Mouse (Mus musculus): ENCODE measurements around the gene Pnmt. TPM values are rescaled to one million over a fixed set of nuclear protein-coding genes. Genes with fewer than 3 reads are reported as not detected.

Pnmt gene
- polyA plus RNA-seq, 1 experiment from 2014 or later: 4.8 TPM

DNA sequence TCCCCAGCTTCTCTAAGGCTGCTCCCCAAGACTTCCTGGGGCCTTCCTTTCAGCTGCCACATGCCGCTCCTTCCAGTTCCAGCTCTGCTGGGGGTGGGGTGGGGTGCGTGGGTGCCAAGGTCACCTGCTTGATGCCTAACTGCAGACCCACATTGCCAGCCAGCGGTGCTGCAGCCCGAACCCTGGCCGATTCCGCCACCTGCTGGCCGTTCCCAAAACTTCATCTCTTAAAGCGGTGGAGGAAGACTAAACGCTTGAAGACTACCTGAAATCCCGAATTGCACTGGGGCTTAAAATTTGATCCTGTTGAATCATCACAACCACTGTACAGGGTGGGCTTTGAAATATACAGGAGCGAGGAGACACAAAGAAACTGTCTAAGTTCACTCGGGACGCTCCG is 41.0 kb upstream of the Pnmt start:
- peak overlapping the region; percentile 28; the same call in 1 of the 2 replicates for H3K4me3 ChIP-seq (ENCODE audit: low read depth, low read length)
- no peaks in the 10 kb centered on the region for H3K36me3 ChIP-seq (ENCODE audit: control insufficient read depth, insufficient read depth, low read length)
- peaks cover 66% of the 10 kb centered on the region for H3K27me3 ChIP-seq (ENCODE audit: control insufficient read depth, insufficient read depth, low read length)
- peak overlapping the region; percentile 59 for H3K4me2 ChIP-seq
- H3K9ac ChIP-seq (ENCODE audit: low read depth, low read length): no peak overlapping the region
- H3K27ac ChIP-seq (ENCODE audit: low read depth, low read length): no peak overlapping the region
- no peaks in the 10 kb centered on the region for H3K9me3 ChIP-seq (replicated peaks; ENCODE audit: control insufficient read depth, low read length)
- peaks cover 8% of the 10 kb centered on the region; the same call in 1 of the 2 replicates for H3K4me1 ChIP-seq (ENCODE audit: control insufficient read depth, insufficient read depth, low read length)
- ATAC-seq (replicated peaks; ENCODE audit: insufficient number of reproducible peaks, low FRiP score, low TSS enrichment): no peak
- 0% methylated on average over 14 of the region's 14 CpGs for WGBS (ENCODE audit: insufficient replicate concordance)

DNA sequence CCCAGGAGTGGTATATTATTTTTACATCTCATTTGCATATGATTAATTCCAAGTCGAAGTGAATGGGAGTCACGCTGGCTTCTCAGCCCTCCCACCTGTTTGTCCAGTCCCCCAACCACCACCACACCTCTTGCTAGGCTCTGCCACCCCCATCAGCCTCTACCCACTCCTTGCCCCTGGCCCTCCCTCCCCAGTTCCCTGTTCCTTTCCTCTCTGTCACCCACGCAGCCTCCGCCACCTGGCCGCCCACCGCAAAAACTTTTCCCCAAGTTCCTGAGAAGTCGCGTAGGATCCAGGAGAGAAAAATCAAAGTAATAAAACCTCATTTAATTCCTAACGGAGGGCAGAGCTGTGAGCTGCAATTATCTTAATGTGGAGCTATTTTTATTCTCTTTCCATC is 40.1 kb upstream of the Pnmt start:
- Histone ChIP-seq H3K4me1 (ENCODE audit: control insufficient read depth, insufficient read depth, low read length) (peaks cover 8% of the 10 kb centered on the region; the same call in 1 of the 2 replicates), H3K27me3 (ENCODE audit: control insufficient read depth, insufficient read depth, low read length) (peaks cover 66% of the 10 kb centered on the region), H3K9me3 (replicated peaks; ENCODE audit: control insufficient read depth, low read length) (no peaks in the 10 kb centered on the region), H3K36me3 (ENCODE audit: control insufficient read depth, insufficient read depth, low read length) (no peaks in the 10 kb centered on the region), H3K4me2 (no peak overlapping the region), H3K4me3 (ENCODE audit: low read depth, low read length) (no peak overlapping the region), H3K9ac (ENCODE audit: low read depth, low read length) (no peak overlapping the region), H3K27ac (ENCODE audit: low read depth, low read length) (no peak overlapping the region)
- WGBS (ENCODE audit: insufficient replicate concordance): 22% methylated on average over 9 of the region's 9 CpGs
- ATAC-seq (replicated peaks; ENCODE audit: insufficient number of reproducible peaks, low FRiP score, low TSS enrichment): no peak

DNA sequence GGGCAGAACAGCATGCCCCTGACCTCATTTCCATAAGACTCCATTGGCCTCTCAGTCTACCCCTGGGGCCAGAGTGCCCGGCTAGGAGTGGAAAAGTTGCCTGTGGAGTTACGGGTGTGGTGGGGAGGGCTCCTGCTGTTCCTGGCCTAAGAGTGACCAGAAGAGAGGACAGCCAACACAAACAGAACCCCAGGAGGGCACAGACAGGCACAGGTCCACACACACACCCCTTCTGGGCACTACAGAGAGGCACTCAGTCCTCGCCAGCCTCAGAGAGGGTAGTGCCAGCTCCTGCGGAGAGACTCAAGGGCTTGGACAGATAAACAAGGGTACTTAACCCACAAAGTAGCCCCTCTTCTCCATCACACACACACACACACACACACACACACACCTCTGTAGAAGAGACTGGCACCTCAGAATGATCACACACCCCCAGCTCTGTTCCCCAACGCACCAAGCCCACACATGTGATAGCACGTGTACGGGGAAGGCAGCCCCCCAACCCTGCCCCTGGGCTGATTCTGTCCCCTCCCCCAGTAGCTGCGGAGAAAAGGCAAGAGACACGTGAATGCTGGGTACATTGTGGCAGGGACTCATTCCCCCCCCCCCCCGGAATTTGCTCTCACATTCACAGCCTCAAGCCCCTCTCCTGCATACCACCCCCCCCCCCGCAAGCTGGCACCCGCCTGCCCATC is 38.7 kb upstream of the Pnmt start:
- H3K36me3 ChIP-seq (ENCODE audit: control insufficient read depth, insufficient read depth, low read length): no peaks in the 10 kb centered on the region
- no peaks in the 10 kb centered on the region for H3K9me3 ChIP-seq (replicated peaks; ENCODE audit: control insufficient read depth, low read length)
- no peak overlapping the region for H3K27ac ChIP-seq (ENCODE audit: low read depth, low read length)
- H3K4me1 ChIP-seq (ENCODE audit: control insufficient read depth, insufficient read depth, low read length): peaks cover 8% of the 10 kb centered on the region; the same call in 1 of the 2 replicates
- H3K9ac ChIP-seq (ENCODE audit: low read depth, low read length): no peak overlapping the region
- no peak for ATAC-seq (replicated peaks; ENCODE audit: insufficient number of reproducible peaks, low FRiP score, low TSS enrichment)
- peaks cover 66% of the 10 kb centered on the region for H3K27me3 ChIP-seq (ENCODE audit: control insufficient read depth, insufficient read depth, low read length)
- peak overlapping the region; percentile 89 for H3K4me2 ChIP-seq
- WGBS (ENCODE audit: insufficient replicate concordance): 2% methylated on average over 12 of the region's 12 CpGs
- H3K4me3 ChIP-seq (ENCODE audit: low read depth, low read length): peak overlapping the region; percentile 51

DNA sequence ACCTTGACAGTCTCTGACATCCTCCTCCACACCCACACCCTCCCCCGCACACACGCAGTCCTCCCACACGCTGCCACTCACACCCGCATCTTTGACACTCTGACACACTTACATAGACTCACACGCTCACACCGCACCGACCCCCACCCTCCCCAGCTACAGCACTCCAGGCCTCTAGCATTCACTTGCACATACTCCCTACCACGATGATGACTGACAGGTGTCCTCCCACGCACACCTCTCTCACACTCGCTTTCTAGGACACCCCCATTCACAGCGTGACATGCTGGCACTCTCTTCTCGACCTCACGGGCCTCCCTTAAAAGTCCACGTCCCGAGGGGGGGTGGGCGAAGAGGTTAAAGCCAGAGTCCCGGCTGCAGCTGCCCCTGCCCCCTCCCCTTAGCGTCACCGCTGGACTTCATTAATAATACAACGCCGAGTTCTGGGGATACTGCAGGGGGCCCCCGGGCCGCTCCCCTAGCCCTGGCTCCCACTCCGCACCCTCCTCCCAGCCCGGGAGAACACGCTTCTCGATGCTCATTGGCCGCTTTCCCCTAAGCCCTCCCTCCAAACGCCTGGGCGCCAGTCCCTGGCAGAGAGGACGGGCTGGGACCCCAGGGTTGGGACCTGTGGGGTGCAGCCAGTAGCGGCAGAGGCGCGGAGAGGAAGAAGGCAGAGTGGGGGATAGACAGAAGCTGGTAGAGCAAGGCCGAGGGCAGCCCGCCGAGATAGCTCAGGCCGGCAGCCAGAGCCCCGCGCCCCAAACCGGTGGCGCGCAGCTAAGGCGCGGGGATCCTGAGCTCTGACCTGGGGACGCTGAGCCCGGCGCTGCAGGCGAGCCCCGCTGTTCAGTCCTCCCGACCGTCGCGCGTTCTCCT is 37.9 kb upstream of the Pnmt start, which contains the start of gene Ppp1r1b:
Ppp1r1b (plus strand) TSS at position 322 of the 879 bp plus-strand sequence.
- Histone ChIP-seq H3K36me3 (ENCODE audit: control insufficient read depth, insufficient read depth, low read length) (no peaks in the 10 kb centered on the region), H3K27me3 (ENCODE audit: control insufficient read depth, insufficient read depth, low read length) (peaks cover 74% of the 10 kb centered on the region), H3K9me3 (replicated peaks; ENCODE audit: control insufficient read depth, low read length) (no peaks in the 10 kb centered on the region), H3K9ac (ENCODE audit: low read depth, low read length) (peak within 1 kb of the TSS; percentile 70), H3K4me1 (ENCODE audit: control insufficient read depth, insufficient read depth, low read length) (peaks cover 8% of the 10 kb centered on the region; the same call in 1 of the 2 replicates), H3K27ac (ENCODE audit: low read depth, low read length) (no peak within 1 kb of the TSS), H3K4me3 (ENCODE audit: low read depth, low read length) (peak within 1 kb of the TSS; percentile 51), H3K4me2 (peak within 1 kb of the TSS; percentile 89)
- ATAC-seq (replicated peaks; ENCODE audit: insufficient number of reproducible peaks, low FRiP score, low TSS enrichment): 0 out of 2 replicates have a peak, but pooled peaks have one; percentile 50
- WGBS (ENCODE audit: insufficient replicate concordance): under 1% methylated on average over 51 of the region's 55 CpGs

DNA sequence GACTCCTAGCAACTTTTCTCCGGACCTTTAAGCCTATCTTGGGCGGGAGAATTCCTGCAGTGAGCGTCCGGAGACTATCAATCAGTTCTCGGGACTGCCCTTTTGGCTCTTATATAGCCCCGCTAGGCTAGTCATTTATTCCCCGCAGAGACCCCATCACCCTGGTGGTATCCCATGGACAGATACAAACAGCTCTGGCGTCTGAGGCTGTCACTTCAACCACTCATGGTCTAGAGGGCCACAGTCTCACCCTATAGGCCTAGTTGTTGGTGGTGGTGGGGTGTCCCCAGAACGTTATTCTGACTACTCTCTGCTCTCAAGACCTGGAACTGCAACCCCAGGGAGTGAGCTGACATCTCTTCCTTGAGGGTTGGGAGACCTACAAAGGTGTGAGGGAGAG is 36.9 kb upstream of the Pnmt start:
- Histone ChIP-seq H3K27me3 (ENCODE audit: control insufficient read depth, insufficient read depth, low read length) (peaks cover 83% of the 10 kb centered on the region), H3K9me3 (replicated peaks; ENCODE audit: control insufficient read depth, low read length) (no peaks in the 10 kb centered on the region), H3K4me2 (peak overlapping the region; percentile 89), H3K27ac (ENCODE audit: low read depth, low read length) (no peak overlapping the region), H3K4me3 (ENCODE audit: low read depth, low read length) (peak overlapping the region; percentile 51), H3K36me3 (ENCODE audit: control insufficient read depth, insufficient read depth, low read length) (no peaks in the 10 kb centered on the region), H3K9ac (ENCODE audit: low read depth, low read length) (peak overlapping the region; percentile 70; the same call in 1 of the 2 replicates), H3K4me1 (ENCODE audit: control insufficient read depth, insufficient read depth, low read length) (peaks cover 8% of the 10 kb centered on the region; the same call in 1 of the 2 replicates)
- WGBS (ENCODE audit: insufficient replicate concordance): 5% methylated on average over 9 of the region's 9 CpGs
- no peak for ATAC-seq (replicated peaks; ENCODE audit: insufficient number of reproducible peaks, low FRiP score, low TSS enrichment)

DNA sequence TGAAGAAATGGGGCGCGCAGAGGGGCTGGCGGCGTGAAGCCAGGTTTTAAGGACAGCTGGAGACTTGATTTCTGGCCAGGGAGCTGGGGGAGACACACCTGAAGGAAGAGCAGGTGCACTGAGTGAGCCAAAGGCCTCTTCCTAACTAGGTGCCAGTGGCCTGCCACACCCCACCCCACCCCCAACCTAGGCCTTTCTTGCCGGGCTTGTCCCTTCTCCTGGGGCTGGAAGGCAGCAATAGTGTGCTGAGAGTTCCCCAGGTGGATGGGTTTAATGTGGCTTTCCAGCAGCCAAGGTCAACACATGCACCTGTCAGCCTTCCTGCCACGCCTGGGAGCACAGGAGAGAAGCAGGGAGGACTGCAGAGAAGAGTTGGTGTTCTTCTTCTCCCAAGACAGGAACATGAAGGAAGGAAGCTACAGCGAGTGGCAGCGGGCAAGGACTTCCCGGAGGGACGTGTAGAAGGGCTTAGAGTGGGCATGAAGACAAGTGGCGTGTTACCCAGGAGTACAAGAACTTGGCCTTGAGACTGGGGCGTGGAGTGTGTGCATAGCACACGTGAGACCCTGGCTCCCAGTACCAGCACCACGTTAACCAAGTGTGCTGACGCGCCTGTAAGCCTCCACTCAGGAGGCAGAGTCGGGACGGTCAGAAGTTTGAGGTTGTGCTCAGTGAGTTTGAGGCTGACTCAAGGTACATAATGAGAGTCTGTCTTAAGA is 33.8 kb upstream of the Pnmt start:
- WGBS (ENCODE audit: insufficient replicate concordance): 74% methylated on average over 18 of the region's 18 CpGs
- Histone ChIP-seq H3K27ac (ENCODE audit: low read depth, low read length) (no peak overlapping the region), H3K9me3 (replicated peaks; ENCODE audit: control insufficient read depth, low read length) (no peaks in the 10 kb centered on the region), H3K4me2 (no peak overlapping the region), H3K27me3 (ENCODE audit: control insufficient read depth, insufficient read depth, low read length) (peaks cover 69% of the 10 kb centered on the region), H3K4me3 (ENCODE audit: low read depth, low read length) (no peak overlapping the region), H3K9ac (ENCODE audit: low read depth, low read length) (no peak overlapping the region), H3K4me1 (ENCODE audit: control insufficient read depth, insufficient read depth, low read length) (peaks cover 19% of the 10 kb centered on the region), H3K36me3 (ENCODE audit: control insufficient read depth, insufficient read depth, low read length) (no peaks in the 10 kb centered on the region)
- ATAC-seq (replicated peaks; ENCODE audit: insufficient number of reproducible peaks, low FRiP score, low TSS enrichment): no peak

DNA sequence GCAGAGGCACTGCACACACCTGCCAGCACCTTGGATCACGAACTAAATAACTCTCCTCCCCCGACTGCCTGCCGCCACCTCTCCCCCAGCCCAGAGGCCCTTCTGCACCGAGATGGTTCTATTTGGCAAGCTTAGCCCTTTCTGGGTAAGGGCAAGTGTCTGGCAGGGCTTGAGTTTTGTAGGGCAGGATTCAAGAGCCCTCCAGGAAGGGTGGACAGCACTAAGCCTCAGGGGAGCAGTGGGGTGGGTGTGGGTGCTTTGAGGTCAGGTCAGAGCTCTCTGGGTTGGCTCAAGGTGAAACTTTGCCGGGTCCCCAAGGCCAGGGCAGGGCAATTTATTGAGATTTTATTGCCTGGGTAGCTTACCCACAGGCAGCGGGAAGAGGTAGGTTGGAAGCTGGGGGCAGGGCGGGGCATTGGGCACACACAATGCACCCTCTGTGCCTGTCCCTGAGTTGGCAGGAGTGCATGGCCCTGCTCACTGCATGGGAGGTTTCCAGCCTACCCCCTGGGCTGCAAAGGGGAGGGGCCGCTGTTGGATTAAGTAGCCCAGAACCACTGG is 32.5 kb upstream of the Pnmt start:
- Histone ChIP-seq H3K9ac (ENCODE audit: low read depth, low read length) (no peak overlapping the region), H3K4me3 (ENCODE audit: low read depth, low read length) (no peak overlapping the region), H3K27ac (ENCODE audit: low read depth, low read length) (no peak overlapping the region), H3K27me3 (ENCODE audit: control insufficient read depth, insufficient read depth, low read length) (peaks cover 58% of the 10 kb centered on the region), H3K36me3 (ENCODE audit: control insufficient read depth, insufficient read depth, low read length) (no peaks in the 10 kb centered on the region), H3K9me3 (replicated peaks; ENCODE audit: control insufficient read depth, low read length) (no peaks in the 10 kb centered on the region), H3K4me2 (no peak overlapping the region), H3K4me1 (ENCODE audit: control insufficient read depth, insufficient read depth, low read length) (peaks cover 16% of the 10 kb centered on the region)
- WGBS (ENCODE audit: insufficient replicate concordance): 31% methylated on average over 8 of the region's 8 CpGs
- ATAC-seq (replicated peaks; ENCODE audit: insufficient number of reproducible peaks, low FRiP score, low TSS enrichment): no peak

DNA sequence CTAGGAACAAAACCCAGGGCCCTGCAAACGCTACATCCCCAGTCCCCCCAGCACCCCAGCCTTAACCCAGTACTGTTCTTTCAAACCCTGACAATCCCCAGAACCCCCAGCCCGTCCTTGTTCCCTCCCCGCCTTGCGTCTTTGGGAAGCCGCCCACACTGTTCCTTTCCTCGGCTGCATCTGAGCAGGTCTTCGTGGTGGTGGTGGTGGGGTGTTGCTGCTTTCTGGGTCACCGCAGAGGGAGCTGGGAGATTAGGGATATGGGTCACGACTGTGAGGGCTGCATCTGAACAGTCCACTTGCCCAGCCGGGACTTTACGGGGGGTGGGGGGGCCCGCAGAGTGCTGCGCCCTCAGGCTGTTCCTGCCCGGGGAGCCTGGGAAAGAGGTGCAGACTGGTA is 31.8 kb upstream of the Pnmt start:
- no peak for ATAC-seq (replicated peaks; ENCODE audit: insufficient number of reproducible peaks, low FRiP score, low TSS enrichment)
- WGBS (ENCODE audit: insufficient replicate concordance): 62% methylated on average over 14 of the region's 14 CpGs
- H3K4me3 ChIP-seq (ENCODE audit: low read depth, low read length): no peak overlapping the region

More for the DNA sequence above, 31.8 kb upstream of the Pnmt start:
- no peaks in the 10 kb centered on the region for H3K9me3 ChIP-seq (replicated peaks; ENCODE audit: control insufficient read depth, low read length)
- no peak overlapping the region for H3K9ac ChIP-seq (ENCODE audit: low read depth, low read length)
- no peak overlapping the region for H3K4me2 ChIP-seq
- no peaks in the 10 kb centered on the region for H3K36me3 ChIP-seq (ENCODE audit: control insufficient read depth, insufficient read depth, low read length)
- H3K27me3 ChIP-seq (ENCODE audit: control insufficient read depth, insufficient read depth, low read length): peaks cover 50% of the 10 kb centered on the region
- no peak overlapping the region for H3K27ac ChIP-seq (ENCODE audit: low read depth, low read length)
- H3K4me1 ChIP-seq (ENCODE audit: control insufficient read depth, insufficient read depth, low read length): peaks cover 22% of the 10 kb centered on the region
